Mouse (Mus musculus) G1E (cell line): Measurements from ENCODE around the gene 1700067K01Rik.
"Not testable (repeated sequence)": the region's sequence is repeated elsewhere in the genome, so short reads cannot be mapped to it uniquely, and the experiment has no call there.

ENCODE experiments used
- CTCF ChIP-seq: IDR thresholded peaks from 2 replicates; pipeline ENCODE4 v1.5.1; 2012; ENCODE audit warnings: low read depth, low read length, inconsistent platforms, mixed read lengths
- GATA1 ChIP-seq: IDR thresholded peaks from 2 replicates; pipeline ENCODE4 v1.6.1; 2012; ENCODE audit warnings: borderline replicate concordance, low read length, inconsistent platforms, mixed read lengths
- GATA2 ChIP-seq: IDR thresholded peaks from 2 replicates; pipeline ENCODE4 v1.6.1; 2012; ENCODE audit warnings: low read depth, low read length, inconsistent platforms, borderline replicate concordance
- POLR2AphosphoS5 ChIP-seq: IDR thresholded peaks from 2 replicates; pipeline ENCODE4 v1.6.1; 2012; ENCODE audit warnings: low read depth, low read length, inconsistent platforms; ENCODE audit not compliant: insufficient replicate concordance
- TAL1 ChIP-seq: conservative IDR thresholded peaks from 2 replicates; pipeline ENCODE4 v1.6.1; 2012; ENCODE audit warnings: low read depth, low read length, inconsistent platforms, mixed read lengths

DNA sequence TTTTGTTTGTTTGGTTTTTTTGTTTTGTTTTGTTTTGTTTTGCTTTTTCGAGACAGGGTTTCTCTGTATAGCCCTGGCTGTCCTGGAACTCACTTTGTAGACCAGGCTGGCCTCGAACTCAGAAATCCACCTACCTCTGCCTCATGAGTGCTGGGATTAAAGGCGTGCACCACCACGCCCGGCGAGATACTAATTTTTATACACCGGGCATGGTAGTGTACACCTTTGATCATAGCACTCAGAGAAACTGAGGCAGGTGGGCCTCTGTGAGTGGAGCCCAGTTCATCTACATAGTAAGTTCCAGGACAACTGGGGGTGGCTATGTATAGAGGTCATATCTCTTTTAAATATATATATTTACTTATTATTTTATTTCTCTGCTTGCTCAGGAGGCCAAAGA lies 4.2 kb downstream of the 1700067K01Rik start:
- not testable (repeated sequence) for TF ChIP-seq CTCF, GATA2, POLR2AphosphoS5, GATA1, TAL1
